Mouse (Mus musculus) stomach, embryonic 14.5 days (tissue): ENCODE measurements at regions not wholly inside any gene's neighbourhood (a gene's known extent, or its start where the extent isn't known, plus 50 kb on each side); places are given as distances from the start of the nearest gene placed in this dataset.

Experiments
- ATAC-seq: fragments of 200-750 bp; cut with Nextera tagmentation; 2 replicates; pipeline ENCODE4 v1.8.0; 2017; ENCODE audit warnings: low read depth, moderate TSS enrichment; ENCODE audit not compliant: insufficient number of reproducible peaks, insufficient read depth, low FRiP score
- H3K27ac ChIP-seq: fragments of 300-500 bp; sonication (generic); 2 replicates; pipeline ENCODE4 v1.5.1; 2014; ENCODE audit warnings: mild to moderate bottlenecking, low read length, moderate library complexity, mixed read lengths
- H3K27me3 ChIP-seq: fragments of 300-500 bp; sonication (generic); 2 replicates; pipeline ENCODE4 v1.6.1; 2014; ENCODE audit warnings: low read length, control low read depth, mixed read lengths; ENCODE audit not compliant: control insufficient read depth, insufficient read depth
- H3K36me3 ChIP-seq: fragments of 300-500 bp; sonication (generic); 2 replicates; pipeline ENCODE4 v1.6.1; 2014; ENCODE audit warnings: mild to moderate bottlenecking, control low read depth, low read length, moderate library complexity, mixed read lengths; ENCODE audit not compliant: control insufficient read depth, insufficient read depth
- H3K4me1 ChIP-seq: fragments of 300-500 bp; sonication (generic); 2 replicates; pipeline ENCODE4 v1.6.1; 2014; ENCODE audit warnings: low read length, control low read depth, mixed read lengths; ENCODE audit not compliant: control insufficient read depth, insufficient read depth
- H3K4me2 ChIP-seq: fragments of 300-500 bp; sonication (generic); replicated peaks from 2 replicates; pipeline ENCODE4 v1.6.1; 2014; ENCODE audit warnings: low read depth, low read length, control low read depth
- H3K4me3 ChIP-seq: fragments of 300-500 bp; sonication (generic); 2 replicates; pipeline ENCODE4 v1.5.1; 2014; ENCODE audit warnings: low read depth, low read length, control low read depth
- H3K9ac ChIP-seq: fragments of 300-500 bp; sonication (generic); replicated peaks from 2 replicates; pipeline ENCODE4 v1.6.1; 2014; ENCODE audit warnings: low read depth, mild to moderate bottlenecking, control low read depth, low read length, moderate library complexity, mixed read lengths
- H3K9me3 ChIP-seq: fragments of 300-500 bp; sonication (generic); 2 replicates; pipeline ENCODE4 v1.6.1; 2016; ENCODE audit warnings: low read depth, low read length, control low read depth; ENCODE audit not compliant: control insufficient read depth
- WGBS: fragments of 180-500 bp; shearing (Covaris S2); extraction: QIAGEN DNeasy Blood & Tissue Kit; methylation state at CpG from one replicate; pipeline ENCODE4 v1.1.7; 2014; 5-methylcytosine and 5-hydroxymethylcytosine counted together

GRCm38 (mm10) chr15:65567931-65568330 is 553.2 kb upstream of the Gm21961 start:
- Histone ChIP-seq H3K27me3 (no peaks in the 10 kb centered on the region), H3K9ac (no peak overlapping the region), H3K27ac (no peak overlapping the region), H3K4me3 (no peak overlapping the region), H3K9me3 (no peaks in the 10 kb centered on the region), H3K4me2 (no peak overlapping the region), H3K36me3 (no peaks in the 10 kb centered on the region), H3K4me1 (no peaks in the 10 kb centered on the region)
- no peak for ATAC-seq
- 93% methylated on average over 2 of the region's 2 CpGs for WGBS

- WGBS = 44% methylated on average over 8 of the region's 8 CpGs
- H3K27ac ChIP-seq = no peak overlapping the region
Observed at GRCm38 (mm10) chr15:65557846-65558835, 543.4 kb upstream of the Gm21961 start.

GRCm38 (mm10) chr15:65549046-65549445 is 534.3 kb upstream of the Gm21961 start:
- Histone ChIP-seq H3K9me3 (no peaks in the 10 kb centered on the region), H3K4me1 (no peaks in the 10 kb centered on the region), H3K4me2 (no peak overlapping the region), H3K27me3 (no peaks in the 10 kb centered on the region), H3K4me3 (no peak overlapping the region), H3K27ac (no peak overlapping the region), H3K36me3 (no peaks in the 10 kb centered on the region), H3K9ac (no peak overlapping the region)
- ATAC-seq = no peak
- 83% methylated on average over 2 of the region's 2 CpGs for WGBS

More at GRCm38 (mm10) chr15:65557846-65558835, 543.4 kb upstream of the Gm21961 start:
- no peak overlapping the region for H3K4me2 ChIP-seq
- ATAC-seq = no peak
- H3K4me1 ChIP-seq = no peaks in the 10 kb centered on the region
- no peaks in the 10 kb centered on the region for H3K36me3 ChIP-seq
- H3K9ac ChIP-seq = no peak overlapping the region
- no peaks in the 10 kb centered on the region for H3K9me3 ChIP-seq
- H3K4me3 ChIP-seq = no peak overlapping the region
- no peaks in the 10 kb centered on the region for H3K27me3 ChIP-seq

GRCm38 (mm10) chr15:65535606-65536005 is 520.9 kb upstream of the Gm21961 start:
- no peaks in the 10 kb centered on the region for H3K9me3 ChIP-seq
- no peak overlapping the region for H3K4me3 ChIP-seq
- H3K27ac ChIP-seq = no peak overlapping the region
- no peaks in the 10 kb centered on the region for H3K4me1 ChIP-seq
- no peak for ATAC-seq
- no peak overlapping the region for H3K4me2 ChIP-seq
- H3K27me3 ChIP-seq = no peaks in the 10 kb centered on the region
- WGBS = 68% methylated on average over 3 of the region's 3 CpGs
- no peaks in the 10 kb centered on the region for H3K36me3 ChIP-seq
- no peak overlapping the region for H3K9ac ChIP-seq

- Histone ChIP-seq H3K4me3 (no peak overlapping the region), H3K9me3 (no peaks in the 10 kb centered on the region), H3K36me3 (no peaks in the 10 kb centered on the region), H3K4me1 (no peaks in the 10 kb centered on the region), H3K4me2 (no peak overlapping the region), H3K27me3 (no peaks in the 10 kb centered on the region), H3K9ac (no peak overlapping the region), H3K27ac (no peak overlapping the region)
- no peak for ATAC-seq
- WGBS = 80% methylated on average over 2 of the region's 2 CpGs
Observed at GRCm38 (mm10) chr15:65532241-65532640, 517.5 kb upstream of the Gm21961 start.

- no peak overlapping the region for H3K9ac ChIP-seq
- H3K36me3 ChIP-seq = no peaks in the 10 kb centered on the region
- H3K4me2 ChIP-seq = no peak overlapping the region
- 74% methylated on average over 1 of the region's 1 CpGs for WGBS
- H3K27ac ChIP-seq = no peak overlapping the region
- H3K9me3 ChIP-seq = no peaks in the 10 kb centered on the region
- H3K4me1 ChIP-seq = no peaks in the 10 kb centered on the region
- ATAC-seq = no peak
- H3K4me3 ChIP-seq = no peak overlapping the region
- H3K27me3 ChIP-seq = no peaks in the 10 kb centered on the region
Observed at GRCm38 (mm10) chr15:65502656-65503055, 488.0 kb upstream of the Gm21961 start.

- 88% methylated on average over 3 of the region's 3 CpGs for WGBS
- Histone ChIP-seq H3K4me1 (no peaks in the 10 kb centered on the region), H3K9me3 (no peaks in the 10 kb centered on the region), H3K9ac (no peak overlapping the region), H3K36me3 (no peaks in the 10 kb centered on the region), H3K4me3 (no peak overlapping the region), H3K27me3 (no peaks in the 10 kb centered on the region), H3K27ac (no peak overlapping the region), H3K4me2 (no peak overlapping the region)
- ATAC-seq = no peak
Observed at GRCm38 (mm10) chr15:65478940-65479339, 464.2 kb upstream of the Gm21961 start.

- WGBS = 26% methylated on average over 2 of the region's 2 CpGs
- Histone ChIP-seq H3K27ac (no peak overlapping the region), H3K4me2 (no peak overlapping the region), H3K9ac (no peak overlapping the region), H3K36me3 (no peaks in the 10 kb centered on the region), H3K27me3 (no peaks in the 10 kb centered on the region), H3K4me3 (no peak overlapping the region), H3K9me3 (no peaks in the 10 kb centered on the region), H3K4me1 (no peaks in the 10 kb centered on the region)
- ATAC-seq = no peak
Observed at GRCm38 (mm10) chr15:65455203-65455816, 440.6 kb upstream of the Gm21961 start.
